Mouse (Mus musculus) heart, embryonic 16.5 days (tissue): ENCODE measurements at regions not wholly inside any gene's neighbourhood (a gene's known extent, or its start where the extent isn't known, plus 50 kb on each side); places are given as distances from the start of the nearest gene placed in this dataset.

Source experiments
- ATAC-seq: fragments of 200-750 bp; cut with Nextera tagmentation; replicated peaks from 2 replicates; pipeline ENCODE4 v1.8.0; 2017; ENCODE audit warnings: moderate number of reproducible peaks; ENCODE audit not compliant: insufficient read depth, low FRiP score; ENCODE audit errors: extremely low read depth
- H3K27ac ChIP-seq: fragments of 300-500 bp; sonication (generic); 2 replicates; pipeline ENCODE4 v1.5.1; 2014; ENCODE audit warnings: mild to moderate bottlenecking, low read length, control low read depth, moderate library complexity
- H3K27me3 ChIP-seq: fragments of 300-500 bp; sonication (generic); 2 replicates; pipeline ENCODE4 v1.6.1; 2014; ENCODE audit warnings: low read length, mixed read lengths; ENCODE audit not compliant: control insufficient read depth, insufficient read depth
- H3K36me3 ChIP-seq: fragments of 300-500 bp; sonication (generic); 2 replicates; pipeline ENCODE4 v1.6.1; 2014; ENCODE audit not compliant: control insufficient read depth, insufficient read depth
- H3K4me1 ChIP-seq: fragments of 300-500 bp; sonication (generic); 2 replicates; pipeline ENCODE4 v1.6.1; 2014; ENCODE audit warnings: low read length, mixed read lengths; ENCODE audit not compliant: control insufficient read depth, insufficient read depth
- H3K4me2 ChIP-seq: fragments of 300-500 bp; sonication (generic); 2 replicates; pipeline ENCODE4 v1.6.1; 2014; ENCODE audit warnings: low read depth, mild to moderate bottlenecking, control low read depth, low read length
- H3K4me3 ChIP-seq: fragments of 300-500 bp; sonication (generic); 2 replicates; pipeline ENCODE4 v1.5.1; 2014; ENCODE audit warnings: mild to moderate bottlenecking, control low read depth, low read length
- H3K9ac ChIP-seq: fragments of 300-500 bp; sonication (generic); 2 replicates; pipeline ENCODE4 v1.6.1; 2014; ENCODE audit warnings: low read length, control low read depth
- H3K9me3 ChIP-seq: fragments of 300-500 bp; sonication (generic); replicated peaks from 2 replicates; pipeline ENCODE4 v1.6.1; 2016; ENCODE audit warnings: low read length; ENCODE audit not compliant: control insufficient read depth
- WGBS: fragments of 180-500 bp; shearing (Covaris S2); extraction: QIAGEN DNeasy Blood & Tissue Kit; methylation state at CpG from one replicate; pipeline ENCODE4 v1.1.7; 2014; 5-methylcytosine and 5-hydroxymethylcytosine counted together

DNA sequence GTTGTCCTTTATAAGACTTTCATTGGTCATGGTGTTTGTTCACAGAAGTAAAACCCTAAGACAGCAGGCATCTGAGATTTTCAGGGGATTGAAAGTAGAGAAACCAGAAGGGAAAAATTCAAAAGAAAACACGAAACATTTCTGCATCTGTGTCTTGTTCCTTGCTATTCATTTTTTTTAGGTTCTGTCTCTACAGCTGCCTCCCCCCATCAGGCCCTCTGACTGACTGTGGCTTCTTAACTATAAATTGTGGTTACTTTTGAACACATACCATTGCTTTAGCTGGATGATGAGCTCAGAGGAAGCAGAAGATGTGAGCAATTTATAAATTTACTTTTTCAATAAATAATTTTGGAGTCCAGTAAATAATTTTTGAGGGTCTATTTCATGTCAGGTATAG lies 103.5 kb downstream of the Mex3b start:
- Histone ChIP-seq H3K4me1 (no peaks in the 10 kb centered on the region), H3K36me3 (no peaks in the 10 kb centered on the region), H3K4me3 (no peak overlapping the region), H3K4me2 (no peak overlapping the region), H3K9me3 (peaks cover 5% of the 10 kb centered on the region; the same call in 1 of the 2 replicates), H3K9ac (no peak overlapping the region), H3K27ac (no peak overlapping the region), H3K27me3 (no peaks in the 10 kb centered on the region)
- 84% methylated on average over 1 of the region's 1 CpGs for WGBS
- ATAC-seq = no peak

DNA sequence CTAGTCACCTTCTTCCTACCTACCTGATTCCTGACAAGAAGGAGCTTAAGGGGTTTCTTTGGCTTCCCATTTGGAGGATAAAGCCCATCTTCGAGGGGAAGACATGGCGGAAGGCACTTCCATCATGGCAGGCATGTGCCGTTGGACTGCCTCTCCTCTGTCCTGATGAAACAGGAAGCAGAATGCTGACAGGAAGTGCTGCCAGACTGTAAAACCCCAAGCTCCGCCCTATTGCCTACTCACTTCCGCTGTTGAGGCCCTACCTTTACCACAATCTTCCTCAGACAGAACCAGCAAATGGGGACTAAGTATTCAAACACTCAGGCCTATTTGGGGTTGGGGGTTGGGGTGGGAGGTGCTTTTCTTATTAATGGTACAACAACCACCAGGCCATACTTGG lies 104.1 kb downstream of the Mex3b start:
- Histone ChIP-seq H3K9me3 (peaks cover 5% of the 10 kb centered on the region; the same call in 1 of the 2 replicates), H3K4me3 (no peak overlapping the region), H3K4me1 (no peaks in the 10 kb centered on the region), H3K4me2 (no peak overlapping the region), H3K27ac (no peak overlapping the region), H3K27me3 (no peaks in the 10 kb centered on the region), H3K9ac (no peak overlapping the region), H3K36me3 (no peaks in the 10 kb centered on the region)
- WGBS = 89% methylated on average over 5 of the region's 5 CpGs
- ATAC-seq = no peak

DNA sequence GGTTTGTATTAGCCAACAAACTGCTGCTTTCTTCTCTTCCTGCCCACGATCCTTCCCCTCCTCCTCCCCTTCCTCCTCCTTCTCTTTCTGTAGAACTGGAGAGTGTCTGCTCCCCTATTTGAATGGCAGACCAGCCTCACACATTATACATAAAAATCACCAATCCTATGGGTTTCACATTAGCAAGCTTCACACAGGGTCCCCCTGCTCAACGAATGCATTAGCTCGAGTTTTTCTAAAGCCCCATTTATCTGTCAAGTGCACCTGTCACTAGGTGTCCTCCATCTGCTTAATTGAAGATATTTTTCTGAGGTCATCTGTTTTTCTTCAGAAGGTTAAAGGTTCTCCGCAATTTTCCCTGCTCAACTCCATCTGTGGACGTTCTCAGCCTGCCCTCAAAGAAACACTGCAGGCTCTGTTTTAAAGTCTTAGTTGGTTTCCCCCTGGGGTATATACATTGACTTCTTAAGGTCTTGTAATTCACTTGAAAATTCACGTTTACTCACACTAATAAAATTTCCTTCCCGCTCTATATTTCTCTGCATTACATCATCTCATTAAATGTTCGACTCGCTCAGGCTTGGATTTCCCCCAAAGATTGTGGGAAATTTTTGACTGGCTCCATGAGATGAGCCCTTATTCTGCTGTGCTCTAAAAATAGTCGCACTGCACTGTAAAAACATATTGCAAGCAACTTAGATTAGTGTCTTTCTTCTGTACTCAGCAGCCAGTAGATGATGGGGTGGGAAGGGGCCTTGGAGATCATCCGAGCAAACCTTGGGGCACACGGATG lies 105.3 kb downstream of the Mex3b start:
- H3K4me3 ChIP-seq = no peak overlapping the region

DNA sequence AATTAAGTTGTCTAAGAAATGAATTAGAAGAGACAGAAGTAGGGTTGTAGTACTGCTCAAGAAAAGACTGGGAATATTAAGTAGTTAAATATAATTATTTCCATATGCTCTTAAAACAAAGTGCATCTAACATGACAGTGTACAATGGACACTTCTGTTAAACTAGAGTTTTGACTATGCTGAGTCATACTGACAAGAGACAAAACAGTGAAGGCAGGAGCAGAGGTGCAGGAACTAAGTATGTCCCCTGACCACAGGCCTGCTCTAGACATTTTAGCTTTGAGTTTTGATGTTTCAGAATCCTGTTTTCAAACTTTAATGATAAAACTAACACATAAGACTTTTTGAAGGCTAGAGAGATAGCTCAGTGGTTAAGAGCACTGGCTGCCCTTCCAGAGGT lies 123.6 kb downstream of the Mex3b start:
- H3K9me3 ChIP-seq = no peaks in the 10 kb centered on the region
- no peak for ATAC-seq
- no peak overlapping the region for H3K9ac ChIP-seq
- H3K4me3 ChIP-seq = no peak overlapping the region
- H3K36me3 ChIP-seq = no peaks in the 10 kb centered on the region
- H3K4me2 ChIP-seq = no peak overlapping the region
- no peaks in the 10 kb centered on the region for H3K4me1 ChIP-seq
- no peaks in the 10 kb centered on the region for H3K27me3 ChIP-seq
- no peak overlapping the region for H3K27ac ChIP-seq

More for the DNA sequence above, 105.3 kb downstream of the Mex3b start:
- Histone ChIP-seq H3K4me2 (no peak overlapping the region), H3K27ac (no peak overlapping the region), H3K9ac (no peak overlapping the region), H3K27me3 (no peaks in the 10 kb centered on the region), H3K4me1 (no peaks in the 10 kb centered on the region), H3K36me3 (no peaks in the 10 kb centered on the region), H3K9me3 (peaks cover 5% of the 10 kb centered on the region; the same call in 1 of the 2 replicates)
- WGBS = 52% methylated on average over 12 of the region's 12 CpGs
- no peak for ATAC-seq

DNA sequence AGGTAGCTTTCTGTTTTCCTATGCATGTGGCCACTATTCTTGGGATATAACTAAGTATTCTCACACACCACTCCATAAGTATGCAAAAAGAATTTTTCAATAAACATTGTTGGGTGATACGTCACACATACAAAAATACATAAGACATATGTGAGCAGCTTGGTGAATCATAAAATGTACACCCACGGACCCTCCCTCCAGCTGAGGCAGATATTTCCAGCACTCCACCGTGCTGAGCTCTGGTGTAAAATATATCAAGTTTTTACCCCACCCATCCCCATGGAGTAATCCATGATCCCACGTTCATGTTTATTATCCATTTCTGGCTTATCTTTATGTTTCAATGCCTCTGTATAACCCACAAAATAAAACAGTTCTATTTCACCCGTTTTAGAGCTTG lies 126.0 kb downstream of the Mex3b start:
- 69% methylated on average over 5 of the region's 5 CpGs for WGBS
- H3K27me3 ChIP-seq = no peaks in the 10 kb centered on the region
- H3K36me3 ChIP-seq = no peaks in the 10 kb centered on the region
- no peak overlapping the region for H3K4me3 ChIP-seq
- no peaks in the 10 kb centered on the region for H3K9me3 ChIP-seq
- H3K4me1 ChIP-seq = no peaks in the 10 kb centered on the region
- ATAC-seq = no peak
- no peak overlapping the region for H3K9ac ChIP-seq
- no peak overlapping the region for H3K27ac ChIP-seq
- H3K4me2 ChIP-seq = no peak overlapping the region

DNA sequence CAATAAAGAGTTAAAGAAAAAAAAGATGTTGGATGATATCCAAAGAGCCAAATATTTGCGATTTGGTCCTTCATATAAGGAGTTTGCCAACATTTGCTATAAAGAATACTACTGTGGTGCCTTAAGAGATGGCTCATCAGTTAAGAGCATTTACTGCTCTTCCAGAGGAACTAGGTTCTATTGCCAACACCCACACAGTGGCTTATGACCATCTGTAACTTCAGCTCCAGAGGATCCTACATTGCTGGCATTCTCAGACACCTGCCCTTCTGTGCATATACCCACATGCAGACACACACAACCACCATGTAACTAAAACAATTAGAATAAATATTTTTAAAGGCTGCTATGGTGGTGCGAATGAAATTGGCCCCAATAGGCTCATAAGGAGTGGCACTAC lies 131.7 kb downstream of the Mex3b start:
- H3K9me3 ChIP-seq = no peaks in the 10 kb centered on the region
- H3K9ac ChIP-seq = no peak overlapping the region
- ATAC-seq = no peak
- H3K4me3 ChIP-seq = no peak overlapping the region
- H3K27ac ChIP-seq = no peak overlapping the region
- no peaks in the 10 kb centered on the region for H3K27me3 ChIP-seq
- no peaks in the 10 kb centered on the region for H3K36me3 ChIP-seq
- WGBS = 69% methylated on average over 2 of the region's 2 CpGs
- H3K4me1 ChIP-seq = no peaks in the 10 kb centered on the region
- no peak overlapping the region for H3K4me2 ChIP-seq

DNA sequence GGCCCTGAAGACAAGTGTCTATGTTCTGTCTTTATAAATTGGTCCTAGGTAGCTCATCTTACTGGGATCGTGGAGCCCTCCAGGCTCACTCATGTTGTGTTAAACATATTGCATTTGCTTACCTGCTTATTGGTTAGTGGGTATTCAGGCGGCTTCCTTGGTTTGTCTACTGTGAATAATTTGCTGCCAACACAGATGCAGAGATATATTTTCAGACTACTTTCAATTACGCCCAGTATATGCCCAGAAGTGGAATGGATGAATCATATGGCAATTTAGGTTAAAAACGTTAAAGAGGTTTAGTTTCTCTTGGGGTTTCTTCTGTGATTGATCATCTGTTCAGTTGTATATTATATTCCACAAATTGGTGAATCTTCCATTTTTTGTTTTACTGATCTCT lies 140.4 kb downstream of the Mex3b start:
- no peak overlapping the region for H3K9ac ChIP-seq
- H3K4me3 ChIP-seq = no peak overlapping the region
- no peak overlapping the region for H3K4me2 ChIP-seq
- no peaks in the 10 kb centered on the region for H3K36me3 ChIP-seq
- H3K27me3 ChIP-seq = no peaks in the 10 kb centered on the region
- WGBS = 80% methylated on average over 4 of the region's 4 CpGs
- H3K4me1 ChIP-seq = no peaks in the 10 kb centered on the region
- no peaks in the 10 kb centered on the region for H3K9me3 ChIP-seq
- no peak overlapping the region for H3K27ac ChIP-seq
- no peak for ATAC-seq

DNA sequence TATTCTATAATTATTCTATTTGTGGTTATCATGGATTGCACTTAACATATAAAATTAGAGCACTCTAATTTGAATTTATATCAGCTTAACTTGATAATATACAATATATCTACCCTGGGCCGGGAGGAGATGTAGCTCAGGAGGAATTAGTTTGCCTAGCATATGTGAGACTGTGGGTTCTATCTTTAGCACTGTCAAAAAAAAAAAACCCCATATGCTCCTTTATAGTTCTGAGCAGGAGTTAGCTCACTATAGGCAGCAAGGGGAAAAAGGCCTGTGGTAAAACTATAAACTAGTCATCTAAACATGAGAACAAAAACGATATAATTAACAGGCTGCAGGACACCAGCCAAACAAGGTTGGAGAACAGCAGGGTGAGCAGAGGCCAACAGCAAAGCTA lies 145.0 kb downstream of the Mex3b start:
- Histone ChIP-seq H3K36me3 (no peaks in the 10 kb centered on the region), H3K4me3 (no peak overlapping the region), H3K27me3 (no peaks in the 10 kb centered on the region), H3K9ac (no peak overlapping the region), H3K27ac (no peak overlapping the region), H3K9me3 (no peaks in the 10 kb centered on the region), H3K4me1 (no peaks in the 10 kb centered on the region), H3K4me2 (no peak overlapping the region)
- no peak for ATAC-seq
- 66% methylated on average over 2 of the region's 2 CpGs for WGBS

DNA sequence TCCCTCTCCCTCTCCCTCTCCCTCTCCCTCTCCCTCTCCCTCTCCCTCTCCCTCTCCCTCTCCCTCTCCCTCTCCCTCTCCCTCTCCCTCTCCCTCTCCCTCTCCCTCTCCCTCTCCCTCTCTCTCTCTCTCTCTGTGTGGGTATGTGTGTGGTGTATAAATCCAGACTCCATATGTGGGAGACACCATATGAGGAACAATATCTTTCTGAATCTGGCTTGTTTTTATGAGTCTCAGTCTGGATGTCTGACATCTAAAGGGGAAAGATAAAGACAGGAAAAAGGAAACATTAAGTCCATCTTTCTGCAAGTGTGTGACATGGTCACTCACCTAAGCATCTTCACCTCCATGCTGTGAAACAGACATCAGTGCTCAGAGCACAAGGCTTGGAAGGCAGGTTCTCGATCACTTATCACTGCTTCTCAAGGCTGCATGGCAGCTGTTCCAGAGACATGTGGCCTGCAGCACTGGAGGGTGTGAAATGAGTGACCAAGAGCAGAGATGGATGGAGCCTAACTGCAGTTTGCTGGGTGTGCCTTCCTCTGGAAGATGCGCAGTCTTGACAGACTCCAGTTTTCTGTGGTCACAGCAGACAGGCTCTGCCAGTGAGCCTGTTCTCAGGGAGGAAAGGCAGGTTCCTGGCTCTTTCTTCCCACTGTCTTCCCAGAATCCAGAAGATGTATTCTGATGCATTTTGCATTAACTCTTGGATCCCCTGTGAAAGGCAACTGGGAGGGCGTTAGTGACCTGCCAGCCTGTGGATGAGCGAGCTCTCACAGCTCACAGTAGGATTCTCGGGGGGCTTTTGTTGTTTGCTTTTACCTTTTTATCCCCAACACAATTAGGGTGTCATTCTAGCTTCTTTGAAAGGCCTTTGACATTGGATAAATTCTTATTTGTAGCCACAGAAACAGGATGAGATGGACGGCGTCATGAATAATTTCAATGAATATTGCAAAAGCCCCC lies 147.9 kb downstream of the Mex3b start:
- 62% methylated on average over 7 of the region's 7 CpGs for WGBS

More for the DNA sequence above, 147.9 kb downstream of the Mex3b start:
- Histone ChIP-seq H3K4me2 (no peak overlapping the region), H3K4me1 (no peaks in the 10 kb centered on the region), H3K4me3 (no peak overlapping the region), H3K9me3 (no peaks in the 10 kb centered on the region), H3K9ac (no peak overlapping the region), H3K36me3 (no peaks in the 10 kb centered on the region), H3K27ac (no peak overlapping the region), H3K27me3 (no peaks in the 10 kb centered on the region)
- no peak for ATAC-seq
